Mouse (Mus musculus): ENCODE results near the gene Tbata. TPM values are rescaled to one million over a fixed set of nuclear protein-coding genes. Genes with fewer than 3 reads are reported as not detected.

The Tbata gene
- total RNA-seq, 2 experiments from 2014 or later, result 0.76 to 1.1 TPM

Small RNAs within 50 kb of the gene (microRNA-seq; reads per million reads assigned to microRNA genes)
- gene Gm44308, result 0 reads per million in 2 experiments

Other genes with a start within 250 kb of the Tbata start
- 10 to 100 TPM in 1 of 2 experiments, 1 to 10 TPM in 1; 9.7 to 11.6 TPM for gene Pcbd1, start 82.6 kb upstream of the Tbata start, total RNA-seq (2021)
- 10 to 100 TPM; 21.7 to 22.8 TPM for gene Sgpl1, start 24.3 kb upstream of the Tbata start, total RNA-seq (2021)
- under 1 TPM; 0.21 to 0.32 TPM for gene Adamts14, start 101.5 kb downstream of the Tbata start, total RNA-seq (2021)
- gene Prf1, start 125.9 kb downstream of the Tbata start, total RNA-seq (2021), result not detected
- 10 to 100 TPM in 1 of 2 experiments, 1 to 10 TPM in 1; 9.0 to 10.2 TPM for gene Pald1, start 211.6 kb downstream of the Tbata start, total RNA-seq (2021)
- gene Nodal, start 246.0 kb downstream of the Tbata start, total RNA-seq (2021), result under 1 TPM; 0.21 to 0.28 TPM

Data from left cerebral cortex, postnatal 25 days (tissue).